Mouse (Mus musculus): Measurements from ENCODE around the gene Tns1.

DNA sequence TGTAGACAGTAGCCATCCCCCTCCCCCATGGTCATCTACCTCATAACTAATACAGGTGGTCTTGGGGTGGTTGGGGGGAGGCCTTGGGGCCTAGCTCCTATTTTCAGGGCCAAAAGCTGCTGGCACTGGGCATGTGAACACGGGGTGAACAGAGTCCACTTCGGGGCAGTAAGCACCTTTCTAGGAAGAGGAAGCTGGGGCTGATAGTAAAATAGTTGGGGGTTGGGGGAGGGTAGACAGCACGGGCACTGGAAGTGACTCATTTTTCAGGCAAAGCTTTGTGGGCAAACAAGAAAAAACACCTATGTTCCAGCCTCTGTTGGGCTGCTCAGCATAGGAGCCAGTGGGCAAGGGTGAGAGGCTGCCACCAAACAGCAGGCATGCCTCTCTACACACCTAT, 187.7 kb downstream of the Tns1 start:
- TF ChIP-seq CTCF (IDR thresholded peaks at IDR 0.05) (no peak), EP300 (IDR thresholded peaks at IDR 0.05; ENCODE audit: insufficient read depth, low read depth, low read length) (no peak)

All from heart, adult 2 months (tissue).